In genomic region chr3:27463373-27463772, GRCm38 (mm10) we compare ENCODE assay signal across 19 mouse cellular contexts.
A peak's percentile ranks its signal among the peaks of the same experiment; 100 is the strongest.
DNase-seq lines count a peak whose midpoint lies in the region; ATAC-seq and TF ChIP-seq lines count a peak whose summit lies in the region.
"Had no signal": no experiment of that assay in that cellular context is flagged by ENCODE, and none has a peak within 500 bp of the region (broad histone marks: within the 10 kb centered on the region; RNA-seq: fewer than 3 reads in every experiment).

No protein-coding gene starts in this region.

- H3K36me3 ChIP-seq in thymus, adult 2 months (ENCODE audit: control insufficient read depth, insufficient read depth, low read length) = no peaks in the 10 kb centered on the region
- H3K36me3 ChIP-seq: forebrain, embryonic 15.5 days; G1E had no signal

- H3K27ac ChIP-seq in thymus, adult 2 months (ENCODE audit: control insufficient read depth, insufficient read depth, low read length) = peak overlapping the region; percentile 86
- H3K27ac ChIP-seq: embryonic facial prominence, embryonic 12.5 days; forebrain, embryonic 15.5 days; hindbrain, embryonic 13.5 days; hindbrain, postnatal 0 days had no signal

- ATAC-seq in CD4-positive, CD25-positive, alpha-beta regulatory T cell, adult 4 months = no peak
- ATAC-seq: forebrain, embryonic 15.5 days; hindbrain, postnatal 0 days had no signal

- peaks cover 37% of the 10 kb centered on the region for H3K4me1 ChIP-seq in thymus, adult 2 months (replicated peaks; ENCODE audit: control insufficient read depth, insufficient read depth, low read length)
- H3K4me1 ChIP-seq: embryonic facial prominence, embryonic 12.5 days; forebrain, embryonic 15.5 days; hindbrain, embryonic 13.5 days had no signal

- 51% methylated on average over 7 of the region's 7 CpGs for WGBS in thymus, adult 2 months

- no peaks in the 10 kb centered on the region for H3K27me3 ChIP-seq in thymus, adult 2 months (ENCODE audit: control insufficient read depth, insufficient read depth, low read length)
- H3K27me3 ChIP-seq: embryonic facial prominence, embryonic 12.5 days; forebrain, embryonic 15.5 days; hindbrain, embryonic 13.5 days had no signal

- H3K4me3 ChIP-seq in thymus, adult 2 months (ENCODE audit: control insufficient read depth, insufficient read depth, low read length) = no peak overlapping the region
- H3K4me3 ChIP-seq: embryonic facial prominence, embryonic 12.5 days; forebrain, embryonic 15.5 days; hindbrain, embryonic 13.5 days had no signal

- DNase-seq in CD4-positive, CD25-positive, alpha-beta regulatory T cell, adult 2 months (ENCODE audit: low read depth, low spot score) = peak; percentile 44
- DNase-seq in thymus, adult 2 months = peak; percentile 30
- no peak for DNase-seq in thymus, adult 18-20 months
- peak; percentile 45 for DNase-seq in thymus, postnatal 25 days
- DNase-seq in lung, postnatal 25 days (ENCODE audit: low spot score) = no peak
- DNase-seq in right cerebral cortex, adult 2 months (ENCODE audit: low spot score in 2 of 2) = no peak
- DNase-seq: adrenal gland, postnatal 14 days; B cell, adult 2 months; cerebellum, adult 11-12 months; cerebellum, adult 9-10 months; cerebellum, postnatal 25 days; gastrocnemius, postnatal 10 days; heart, postnatal 14 days had no signal

- no peak for TF ChIP-seq POLR2A in thymus, adult 2 months (IDR thresholded peaks at IDR 0.05; ENCODE audit: control insufficient read depth, extremely low read depth, insufficient read depth, low read length, poor library complexity)

- no peak for TF ChIP-seq CTCF in thymus, adult 2 months (IDR thresholded peaks at IDR 0.05; ENCODE audit: borderline replicate concordance, control insufficient read depth, extremely low read depth, insufficient read depth, low read length, poor library complexity)

Comparison
In these comparisons a context has a peak if more than half of its experiments do, and no peak if none do; other contexts are left out.
1. DNase-seq: peak in CD4-positive, CD25-positive, alpha-beta regulatory T cell, adult 2 months (single experiment), thymus, adult 2 months (single experiment) and thymus, postnatal 25 days (single experiment); none in thymus, adult 18-20 months (0 of 2), lung, postnatal 25 days (single experiment) and right cerebral cortex, adult 2 months (0 of 2).